Comparison of ENCODE assay signal across 14 mouse cellular contexts in genomic region chr5:127349221-127350065, GRCm38 (mm10).
DNase-seq lines count a peak whose midpoint lies in the region; ATAC-seq and TF ChIP-seq lines count a peak whose summit lies in the region.
"Had no signal": no experiment of that assay in that cellular context is flagged by ENCODE, and none has a peak within 500 bp of the region (broad histone marks: within the 10 kb centered on the region; RNA-seq: fewer than 3 reads in every experiment).

No protein-coding gene starts in this region.

- no peaks in the 10 kb centered on the region for H3K9me3 ChIP-seq in forebrain, embryonic 12.5 days
- no peaks in the 10 kb centered on the region for H3K9me3 ChIP-seq in forebrain, postnatal 0 days (ENCODE audit: low read length)
- no peaks in the 10 kb centered on the region for H3K9me3 ChIP-seq in midbrain, embryonic 10.5 days (replicated peaks)
- H3K9me3 ChIP-seq in midbrain, embryonic 11.5 days (ENCODE audit: control insufficient read depth, low read length) = no peaks in the 10 kb centered on the region
- no peaks in the 10 kb centered on the region for H3K9me3 ChIP-seq in embryonic facial prominence, embryonic 10.5 days
- no peaks in the 10 kb centered on the region for H3K9me3 ChIP-seq in limb, embryonic 13.5 days

- peak overlapping the region; percentile 63 for H3K27ac ChIP-seq in forebrain, embryonic 12.5 days
- H3K27ac ChIP-seq in forebrain, postnatal 0 days (ENCODE audit: low read depth, low read length) = no peak overlapping the region
- peak overlapping the region; percentile 50; the same call in 1 of the 2 replicates for H3K27ac ChIP-seq in midbrain, embryonic 10.5 days (replicated peaks)
- no peak overlapping the region for H3K27ac ChIP-seq in midbrain, embryonic 11.5 days (ENCODE audit: low read depth, low read length)
- H3K27ac ChIP-seq in embryonic facial prominence, embryonic 10.5 days (replicated peaks) = peak overlapping the region; percentile 12; the same call in 1 of the 2 replicates
- H3K27ac ChIP-seq in limb, embryonic 13.5 days = peak overlapping the region; percentile 78; the same call in 1 of the 2 replicates
- H3K27ac ChIP-seq: gastrocnemius, adult 2 months; liver, embryonic 13.5 days had no signal

- no peak overlapping the region for H3K4me2 ChIP-seq in forebrain, embryonic 12.5 days
- H3K4me2 ChIP-seq in forebrain, postnatal 0 days (ENCODE audit: low read depth) = no peak overlapping the region
- no peak overlapping the region for H3K4me2 ChIP-seq in midbrain, embryonic 11.5 days
- H3K4me2 ChIP-seq in limb, embryonic 13.5 days (replicated peaks) = no peak overlapping the region
- H3K4me2 ChIP-seq: liver, embryonic 13.5 days had no signal

- DNase-seq in forebrain, postnatal 0 days = no peak
- no peak for DNase-seq in midbrain, embryonic 10.5 days (ENCODE audit: low spot score)
- DNase-seq in midbrain, embryonic 11.5 days (ENCODE audit: low spot score, missing footprints) = no peak
- no peak for DNase-seq in embryonic facial prominence, embryonic 10.5 days (ENCODE audit: low spot score)
- no peak for DNase-seq in layer of hippocampus, adult 9-11 months
- no peak for DNase-seq in liver
- DNase-seq: adrenal gland, postnatal 10 days; gastrocnemius, adult 2 months; liver, embryonic 13.5 days; right cerebral cortex, postnatal 4 days; thymus, postnatal 4 days had no signal

- no peak for ATAC-seq in forebrain, embryonic 12.5 days (ENCODE audit: low FRiP score)
- no peak; the same call in 1 of the 2 replicates for ATAC-seq in forebrain, postnatal 0 days
- ATAC-seq in midbrain, embryonic 11.5 days (ENCODE audit: low FRiP score) = no peak
- ATAC-seq in limb, embryonic 13.5 days (ENCODE audit: low FRiP score, low read depth) = peak; percentile 67; the same call in 1 of the 2 replicates

- no peak overlapping the region for H3K4me3 ChIP-seq in forebrain, embryonic 12.5 days (replicated peaks)
- no peak overlapping the region for H3K4me3 ChIP-seq in forebrain, postnatal 0 days (ENCODE audit: low read depth, low read length)
- H3K4me3 ChIP-seq in midbrain, embryonic 10.5 days = no peak overlapping the region
- H3K4me3 ChIP-seq in midbrain, embryonic 11.5 days (ENCODE audit: low read depth, low read length) = no peak overlapping the region
- H3K4me3 ChIP-seq in embryonic facial prominence, embryonic 10.5 days = no peak overlapping the region
- no peak overlapping the region for H3K4me3 ChIP-seq in limb, embryonic 13.5 days
- H3K4me3 ChIP-seq: erythroblast, embryonic 14.5 days; gastrocnemius, adult 2 months; liver, embryonic 13.5 days had no signal

- no peaks in the 10 kb centered on the region for H3K36me3 ChIP-seq in forebrain, embryonic 12.5 days (replicated peaks)
- H3K36me3 ChIP-seq in forebrain, postnatal 0 days (ENCODE audit: insufficient read depth) = no peaks in the 10 kb centered on the region
- peaks cover 12% of the 10 kb centered on the region; the same call in 1 of the 2 replicates for H3K36me3 ChIP-seq in midbrain, embryonic 10.5 days
- no peaks in the 10 kb centered on the region for H3K36me3 ChIP-seq in midbrain, embryonic 11.5 days (ENCODE audit: control insufficient read depth, insufficient read depth, low read length)
- no peaks in the 10 kb centered on the region; the same call in 1 of the 2 replicates for H3K36me3 ChIP-seq in embryonic facial prominence, embryonic 10.5 days (replicated peaks)
- H3K36me3 ChIP-seq in limb, embryonic 13.5 days = no peaks in the 10 kb centered on the region
- H3K36me3 ChIP-seq: liver, embryonic 13.5 days had no signal

- WGBS in forebrain, embryonic 12.5 days = 58% methylated on average over 9 of the region's 9 CpGs
- 31% methylated on average over 9 of the region's 9 CpGs for WGBS in forebrain, postnatal 0 days
- 80% methylated on average over 9 of the region's 9 CpGs for WGBS in midbrain, embryonic 10.5 days
- WGBS in midbrain, embryonic 11.5 days = 76% methylated on average over 9 of the region's 9 CpGs
- 71% methylated on average over 9 of the region's 9 CpGs for WGBS in embryonic facial prominence, embryonic 10.5 days
- 28% methylated on average over 9 of the region's 9 CpGs for WGBS in limb, embryonic 13.5 days

- no peak overlapping the region for H3K9ac ChIP-seq in forebrain, embryonic 12.5 days
- no peak overlapping the region for H3K9ac ChIP-seq in forebrain, postnatal 0 days
- no peak overlapping the region for H3K9ac ChIP-seq in midbrain, embryonic 11.5 days (ENCODE audit: low read length)
- H3K9ac ChIP-seq in limb, embryonic 13.5 days = no peak overlapping the region
- H3K9ac ChIP-seq: liver, embryonic 13.5 days had no signal

- peaks cover 35% of the 10 kb centered on the region for H3K4me1 ChIP-seq in forebrain, embryonic 12.5 days
- H3K4me1 ChIP-seq in forebrain, postnatal 0 days (ENCODE audit: insufficient read depth) = no peaks in the 10 kb centered on the region
- peaks cover 48% of the 10 kb centered on the region for H3K4me1 ChIP-seq in midbrain, embryonic 10.5 days
- peaks cover 5% of the 10 kb centered on the region; the same call in 1 of the 2 replicates for H3K4me1 ChIP-seq in midbrain, embryonic 11.5 days (ENCODE audit: control insufficient read depth, insufficient read depth, low read length)
- H3K4me1 ChIP-seq in embryonic facial prominence, embryonic 10.5 days = peaks cover 37% of the 10 kb centered on the region
- H3K4me1 ChIP-seq in limb, embryonic 13.5 days = peaks cover 32% of the 10 kb centered on the region
- H3K4me1 ChIP-seq: liver, embryonic 13.5 days had no signal

- H3K27me3 ChIP-seq in forebrain, embryonic 12.5 days = 0 out of 2 replicates have a peak, but pooled peaks cover 3% of the 10 kb centered on the region
- no peaks in the 10 kb centered on the region for H3K27me3 ChIP-seq in forebrain, postnatal 0 days (ENCODE audit: insufficient read depth, low read length)
- no peaks in the 10 kb centered on the region for H3K27me3 ChIP-seq in midbrain, embryonic 10.5 days (ENCODE audit: low read depth, poor library complexity, severe bottlenecking)
- H3K27me3 ChIP-seq in midbrain, embryonic 11.5 days (ENCODE audit: control insufficient read depth, insufficient read depth, low read length) = no peaks in the 10 kb centered on the region
- no peaks in the 10 kb centered on the region for H3K27me3 ChIP-seq in embryonic facial prominence, embryonic 10.5 days (replicated peaks; ENCODE audit: low read depth, poor library complexity, severe bottlenecking)
- no peaks in the 10 kb centered on the region for H3K27me3 ChIP-seq in limb, embryonic 13.5 days
- H3K27me3 ChIP-seq: liver, embryonic 13.5 days had no signal

- no peak for TF ChIP-seq CTCF in forebrain, postnatal 0 days (IDR thresholded peaks at IDR 0.05; ENCODE audit: low read depth)

Comparison
In these comparisons a context has a peak if more than half of its experiments do, and no peak if none do; other contexts are left out.
1. H3K27ac ChIP-seq: peak in forebrain, embryonic 12.5 days (single experiment), midbrain, embryonic 10.5 days (single experiment), embryonic facial prominence, embryonic 10.5 days (single experiment) and limb, embryonic 13.5 days (single experiment); none in forebrain, postnatal 0 days (single experiment) and midbrain, embryonic 11.5 days (single experiment).